Mouse (Mus musculus) ES-E14 (cell line): Measurements from ENCODE around the gene Cort. TPM values are rescaled to one million over a fixed set of nuclear protein-coding genes. Genes with fewer than 3 reads are reported as not detected.

ENCODE experiments used
- DNase-seq: peaks from one replicate; pipeline ENCODE4 v3.0.0-alpha.2; 2013; ENCODE audit warnings: low read depth, low spot score
- H3K27ac ChIP-seq: 2 replicates; pipeline ENCODE4 v1.5.1; 2012; ENCODE audit warnings: low read depth, mild to moderate bottlenecking, low read length, moderate library complexity, mixed read lengths; ENCODE audit not compliant: poor library complexity, insufficient read depth, severe bottlenecking
- H3K36me3 ChIP-seq: 2 replicates; pipeline ENCODE4 v1.6.1; 2012; ENCODE audit warnings: mild to moderate bottlenecking, low read length, moderate library complexity, mixed read lengths; ENCODE audit not compliant: control insufficient read depth, poor library complexity, insufficient read depth, severe bottlenecking
- H3K4me1 ChIP-seq, 2 experiments: fragments of 150-350 bp in 1 of 2; sonication (generic) in 1 of 2; 2 replicates each; pipeline ENCODE4 v1.6.1; 2012; ENCODE audit warnings: low read length in 2 of 2, mild to moderate bottlenecking in 1 of 2, mixed read lengths in 1 of 2; ENCODE audit not compliant: control insufficient read depth in 2 of 2, insufficient read depth in 2 of 2, poor library complexity in 1 of 2
- H3K4me3 ChIP-seq, 2 experiments: fragments of 150-350 bp in 1 of 2; sonication (generic) in 1 of 2; 2 replicates each; pipeline ENCODE4 v1.5.1; 2012; ENCODE audit warnings: low read length in 2 of 2, low read depth in 1 of 2, mild to moderate bottlenecking in 1 of 2, mixed read lengths in 1 of 2; ENCODE audit not compliant: insufficient read depth in 1 of 2, poor library complexity in 1 of 2, severe bottlenecking in 1 of 2
- H3K9ac ChIP-seq: 2 replicates; pipeline ENCODE4 v1.6.1; 2012; ENCODE audit warnings: low read depth, mild to moderate bottlenecking, low read length, mixed read lengths; ENCODE audit not compliant: poor library complexity, insufficient read depth, severe bottlenecking
- H3K9me3 ChIP-seq: fragments of 150-350 bp; sonication (generic); 2 replicates; pipeline ENCODE4 v1.6.1; 2012; ENCODE audit warnings: low read depth, mild to moderate bottlenecking, low read length; ENCODE audit not compliant: control insufficient read depth, insufficient read depth
- CHD2 ChIP-seq: IDR thresholded peaks from 2 replicates; pipeline ENCODE4 v1.6.1; 2014; ENCODE audit warnings: mild to moderate bottlenecking, low read depth, low read length, inconsistent platforms
- HCFC1 ChIP-seq: IDR thresholded peaks from 2 replicates; pipeline ENCODE4 v1.6.1; 2012; ENCODE audit warnings: low read length, inconsistent platforms, borderline replicate concordance; ENCODE audit not compliant: insufficient read depth
- MAFK ChIP-seq: IDR thresholded peaks from 2 replicates; pipeline ENCODE4 v1.6.1; 2014; ENCODE audit warnings: mild to moderate bottlenecking, low read depth, low read length, inconsistent platforms; ENCODE audit not compliant: insufficient read depth
- ZC3H11A ChIP-seq: IDR thresholded peaks from 2 replicates; pipeline ENCODE4 v1.6.1; 2012; ENCODE audit warnings: low read depth, mild to moderate bottlenecking, inconsistent platforms, low read length, borderline replicate concordance
- ZNF384 ChIP-seq: IDR thresholded peaks from 2 replicates; pipeline ENCODE4 v1.6.1; 2012; ENCODE audit warnings: low read depth, low read length, inconsistent platforms
- in situ Hi-C, 2 experiments: fragments of 600-800 bp; cut with MboI; formaldehyde crosslinking; loops; one replicate each; pipeline ENCODE4 v1.15.1; 2025; ENCODE audit warnings: low sequenced_read_pairs in 2 of 2, inconsistent platforms in 1 of 2; ENCODE audit not compliant: unreplicated experiment in 2 of 2
- total RNA-seq: library from RNA; depleted of rRNA; stranded (reverse); fragments of 300-350 nt; gene quantifications from 2 replicates; pipeline ENCODE4 v1.2.3, GENCODE M21; 2012; rRNA removed

Cort gene
- total RNA-seq, 1 experiment: 1.7 TPM

- peaks cover 4 to 10% of the 10 kb centered on the region in 2 experiments; a peak in 2 of 4 replicates for H3K4me1 ChIP-seq
- H3K9ac ChIP-seq: no peak overlapping the region
- H3K27ac ChIP-seq: no peak overlapping the region
- TF ChIP-seq ZNF384 (no peak), ZC3H11A (no peak), CHD2 (no peak), HCFC1 (no peak), MAFK (no peak)
- DNase-seq: no peak
- peaks cover 12% of the 10 kb centered on the region; the same call in 1 of the 2 replicates for H3K36me3 ChIP-seq
- no peaks in the 10 kb centered on the region for H3K9me3 ChIP-seq
- H3K4me3 ChIP-seq: no peak overlapping the region
- in situ Hi-C loops: no loop called here
These were observed 51.5 kb downstream of the Cort start for GRCm38 (mm10) chr4:149075073-149075472.

Other genes starting within 250 kb of the Cort start
- gene Pex14, start 26.9 kb downstream of the Cort start, total RNA-seq: 80.3 and 126 TPM in 2 replicates
- gene Dffa, start 22.6 kb downstream of the Cort start, total RNA-seq: 10.3 and 15.2 TPM in 2 replicates
- 15.2 and 15.9 TPM in 2 replicates for gene Cenps, start 10.9 kb upstream of the Cort start, total RNA-seq
- 62.7 and 63.7 TPM in 2 replicates for gene Pgd, start 40.0 kb upstream of the Cort start, total RNA-seq
- 27.1 and 28.7 TPM in 2 replicates for gene Kif1b, start 180.9 kb upstream of the Cort start, total RNA-seq